Mouse (Mus musculus) MEL (cell line): ENCODE results near the gene Plcb1.

Source experiments
- BHLHE40 ChIP-seq: IDR thresholded peaks from 2 replicates; pipeline ENCODE4 v1.6.1; 2012; ENCODE audit warnings: low read depth, mild to moderate bottlenecking, inconsistent platforms, low read length, improper control_type of control experiment, borderline replicate concordance
- CHD2 ChIP-seq: IDR thresholded peaks from 2 replicates; pipeline ENCODE4 v1.6.1; 2011; ENCODE audit warnings: low read length, improper control_type of control experiment
- CTCF ChIP-seq, 3 experiments: IDR thresholded peaks in 2 of 3; conservative IDR thresholded peaks in 1 of 3; 2 replicates each; pipeline ENCODE4 v1.5.1; 2011 to 2012; ENCODE audit warnings: low read length in 3 of 3, low read depth in 2 of 3, mild to moderate bottlenecking in 2 of 3, improper control_type of control experiment in 1 of 3, inconsistent platforms in 1 of 3, mixed read lengths in 1 of 3, moderate library complexity in 1 of 3; ENCODE audit not compliant: control insufficient read depth in 1 of 3, insufficient read depth in 1 of 3, poor library complexity in 1 of 3, severe bottlenecking in 1 of 3
- GABPA ChIP-seq: IDR thresholded peaks from 2 replicates; pipeline ENCODE4 v1.6.1; 2012; ENCODE audit warnings: low read depth, mild to moderate bottlenecking, inconsistent platforms, low read length, improper control_type of control experiment, moderate library complexity
- GATA1 ChIP-seq: IDR thresholded peaks from 2 replicates; pipeline ENCODE4 v1.6.1; 2011; ENCODE audit warnings: low read depth, low read length, improper control_type of control experiment
- HCFC1 ChIP-seq: IDR thresholded peaks from 2 replicates; pipeline ENCODE4 v1.6.1; 2012; ENCODE audit warnings: low read depth, mild to moderate bottlenecking, inconsistent platforms, low read length, improper control_type of control experiment, moderate library complexity
- KAT2A ChIP-seq: conservative IDR thresholded peaks from 2 replicates; pipeline ENCODE4 v1.6.1; 2012; ENCODE audit warnings: low read depth, low read length, improper control_type of control experiment, inconsistent platforms
- MAFK ChIP-seq: IDR thresholded peaks from 2 replicates; pipeline ENCODE4 v1.6.1; 2011; ENCODE audit warnings: low read depth, mild to moderate bottlenecking, low read length, improper control_type of control experiment, borderline replicate concordance
- MAX ChIP-seq: IDR thresholded peaks from 2 replicates; pipeline ENCODE4 v1.6.1; 2011; ENCODE audit warnings: low read length, improper control_type of control experiment
- MAZ ChIP-seq: IDR thresholded peaks from 2 replicates; pipeline ENCODE4 v1.6.1; 2012; ENCODE audit warnings: low read depth, mild to moderate bottlenecking, inconsistent platforms, low read length, improper control_type of control experiment
- POLR2A ChIP-seq, 2 experiments: IDR thresholded peaks; 2 replicates each; pipeline ENCODE4 v1.6.1; 2011 to 2012; ENCODE audit warnings: low read length in 2 of 2, mild to moderate bottlenecking in 2 of 2, control low read depth in 1 of 2, improper control_type of control experiment in 1 of 2, low read depth in 1 of 2, moderate library complexity in 1 of 2; ENCODE audit not compliant: control insufficient read depth in 1 of 2, insufficient read depth in 1 of 2, poor library complexity in 1 of 2
- RAD21 ChIP-seq: IDR thresholded peaks from 2 replicates; pipeline ENCODE4 v1.6.1; 2011; ENCODE audit warnings: mild to moderate bottlenecking, low read depth, low read length, improper control_type of control experiment
- USF1 ChIP-seq: IDR thresholded peaks from 2 replicates; pipeline ENCODE4 v1.6.1; 2014; ENCODE audit warnings: low read depth, mild to moderate bottlenecking, inconsistent platforms, low read length, improper control_type of control experiment, moderate library complexity
- ZNF384 ChIP-seq: IDR thresholded peaks from 2 replicates; pipeline ENCODE4 v1.6.1; 2012; ENCODE audit warnings: low read depth, mild to moderate bottlenecking, inconsistent platforms, low read length, improper control_type of control experiment

GRCm38 (mm10) chr2:135152289-135152688 is 366.4 kb downstream of the Plcb1 start:
- TF ChIP-seq GATA1: no peak
- TF ChIP-seq CTCF (IDR thresholded peaks at IDR 0.05 in 2 of 3, conservative IDR thresholded peaks at IDR 0.05 in 1 of 3; ENCODE audit: control insufficient read depth in 1 of 3, insufficient read depth in 1 of 3, low read depth in 2 of 3, low read length in 3 of 3, poor library complexity in 1 of 3, severe bottlenecking in 1 of 3): no peak
- no peak for TF ChIP-seq RAD21
- TF ChIP-seq POLR2A (IDR thresholded peaks at IDR 0.05; ENCODE audit: control insufficient read depth in 1 of 2, insufficient read depth in 1 of 2, low read depth in 1 of 2, low read length in 2 of 2, poor library complexity in 1 of 2): no peak
- TF ChIP-seq ZNF384: no peak
- no peak for TF ChIP-seq BHLHE40
- TF ChIP-seq MAX: no peak
- no peak for TF ChIP-seq MAFK
- TF ChIP-seq KAT2A: no peak
- no peak for TF ChIP-seq CHD2
- no peak for TF ChIP-seq GABPA
- TF ChIP-seq MAZ: no peak
- no peak for TF ChIP-seq USF1
- no peak for TF ChIP-seq HCFC1
